Mouse (Mus musculus) gonadal fat pad, adult 2 months (tissue): ENCODE measurements around the gene Sumo1. TPM values are rescaled to one million over a fixed set of nuclear protein-coding genes. Genes with fewer than 3 reads are reported as not detected.
A peak's percentile ranks its signal among the peaks of the same experiment; 100 is the strongest.
"Not testable (repeated sequence)": the region's sequence is repeated elsewhere in the genome, so short reads cannot be mapped to it uniquely, and the experiment has no call there.

Experiments
- DNase-seq: peaks from one replicate; pipeline ENCODE4 v3.0.0-alpha.2; 2012; ENCODE audit warnings: low read depth
- polyA plus RNA-seq: library from polyadenylated mRNA; depleted of rRNA; stranded (reverse); fragments of >200 nt; gene quantifications from 2 replicates; pipeline ENCODE4 v1.2.3, GENCODE M21; 2012

Gene Sumo1
- polyA plus RNA-seq, 1 experiment = 22.6 TPM

DNA sequence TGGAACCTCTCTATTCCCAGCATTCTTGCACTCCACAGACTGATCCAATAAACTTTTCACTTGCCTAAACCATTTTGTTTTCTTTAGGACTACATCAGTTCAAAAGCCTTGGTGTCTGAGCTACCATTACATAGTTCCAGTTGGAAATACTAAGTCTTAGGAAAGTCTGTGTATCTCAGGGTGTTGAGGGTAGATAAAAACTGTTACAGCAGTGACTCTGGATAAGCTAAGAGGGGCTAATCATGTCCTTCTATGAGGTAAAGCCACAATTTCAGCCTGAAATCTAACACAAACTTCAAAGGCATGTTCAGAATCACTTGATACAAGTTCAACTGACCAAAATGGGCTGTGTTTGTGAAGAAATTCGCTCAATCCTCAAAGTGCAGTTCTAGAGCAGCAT, 34.3 kb downstream of the Sumo1 start:
- no peak for DNase-seq

DNA sequence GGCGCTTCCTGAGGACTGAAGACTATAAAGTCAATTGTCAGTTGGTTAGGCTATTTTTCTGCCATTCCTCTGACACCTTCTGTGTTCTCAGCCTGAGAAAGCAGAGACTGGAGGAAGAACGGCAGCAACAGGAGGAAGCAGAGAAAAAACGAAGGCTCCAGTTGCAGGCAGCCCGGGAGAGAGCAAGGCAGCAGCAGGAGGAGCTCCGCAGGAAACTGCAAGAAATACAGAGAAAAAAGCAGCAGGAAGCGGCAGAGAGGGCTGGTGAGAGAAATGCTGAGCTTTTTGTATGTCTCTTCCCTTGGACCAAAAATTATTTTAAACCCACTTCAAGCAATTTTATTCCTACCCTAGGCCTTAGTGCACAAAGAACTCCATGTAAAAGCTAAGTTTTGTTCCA, 37.6 kb downstream of the Sumo1 start:
- DNase-seq = no peak

DNA sequence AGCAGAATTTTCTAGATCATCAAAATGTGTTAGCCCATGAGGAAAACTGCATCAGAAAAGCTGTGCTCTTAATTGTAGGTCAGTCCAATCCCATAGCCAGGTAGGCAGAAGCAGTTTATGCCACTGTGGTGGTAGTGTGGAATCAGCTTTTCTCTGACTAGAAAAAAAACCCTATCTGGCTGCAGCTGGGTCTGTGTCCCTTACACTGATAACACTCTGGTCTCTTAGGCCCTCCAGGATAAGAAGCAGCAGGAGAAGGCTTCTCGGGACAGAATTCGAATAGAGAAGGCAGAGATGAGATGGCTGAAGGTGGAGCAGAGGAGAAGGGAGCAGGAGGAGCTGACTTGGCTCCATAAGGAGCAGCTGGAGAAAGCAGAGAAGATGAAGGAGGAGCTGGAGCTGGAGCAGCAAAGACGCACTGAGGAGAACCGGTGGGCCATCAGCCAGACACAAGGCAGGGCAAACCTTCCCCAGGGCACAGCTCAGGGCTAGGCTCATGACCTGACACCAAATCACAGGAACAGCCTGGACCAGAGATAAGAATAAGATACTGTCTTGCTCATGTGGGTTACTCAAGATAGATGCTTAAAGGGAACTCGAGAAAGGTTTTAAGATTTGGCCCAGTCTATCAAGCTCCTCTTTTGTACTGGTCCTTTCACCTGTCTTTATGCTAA, 38.5 kb downstream of the Sumo1 start:
- no peak for DNase-seq

DNA sequence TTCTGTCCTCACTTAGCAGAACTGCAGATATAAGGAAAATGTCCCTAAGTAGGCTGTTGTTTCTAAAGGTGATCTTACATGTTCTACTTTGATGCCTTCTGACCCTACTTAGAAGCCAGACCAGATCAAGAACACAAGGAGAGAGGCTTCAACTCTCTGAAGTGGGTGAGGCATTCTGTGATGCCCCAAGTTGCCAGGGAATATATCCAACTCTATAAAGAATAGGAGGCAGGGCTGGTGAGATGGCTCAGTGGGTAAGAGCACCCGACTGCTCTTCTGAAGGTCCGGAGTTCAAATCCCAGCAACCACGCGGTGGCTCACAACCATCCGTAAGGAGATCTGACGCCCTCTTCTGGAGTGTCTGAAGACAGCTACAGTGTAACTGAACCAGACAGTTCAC, 40.3 kb downstream of the Sumo1 start:
- DNase-seq = not testable (repeated sequence)

DNA sequence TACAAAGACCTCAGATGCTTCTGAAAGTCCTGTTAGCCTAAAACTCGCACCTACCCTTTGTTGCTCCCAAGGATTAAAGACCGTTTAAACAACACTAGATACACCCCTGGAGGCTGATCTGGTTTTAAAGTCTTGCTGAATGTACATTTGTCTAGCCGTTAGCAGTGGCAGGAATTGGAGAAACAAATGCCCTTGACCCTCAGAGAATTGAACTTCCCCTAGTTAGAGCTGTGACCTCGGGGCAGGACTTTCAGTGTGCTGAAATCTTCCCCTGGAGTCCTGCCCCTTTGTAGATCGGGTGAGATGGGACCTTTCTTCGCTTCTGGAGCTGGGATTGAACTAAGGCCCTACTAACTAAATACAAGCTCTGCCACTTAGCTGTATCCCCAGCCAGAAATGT, 41.4 kb downstream of the Sumo1 start:
- DNase-seq = no peak

DNA sequence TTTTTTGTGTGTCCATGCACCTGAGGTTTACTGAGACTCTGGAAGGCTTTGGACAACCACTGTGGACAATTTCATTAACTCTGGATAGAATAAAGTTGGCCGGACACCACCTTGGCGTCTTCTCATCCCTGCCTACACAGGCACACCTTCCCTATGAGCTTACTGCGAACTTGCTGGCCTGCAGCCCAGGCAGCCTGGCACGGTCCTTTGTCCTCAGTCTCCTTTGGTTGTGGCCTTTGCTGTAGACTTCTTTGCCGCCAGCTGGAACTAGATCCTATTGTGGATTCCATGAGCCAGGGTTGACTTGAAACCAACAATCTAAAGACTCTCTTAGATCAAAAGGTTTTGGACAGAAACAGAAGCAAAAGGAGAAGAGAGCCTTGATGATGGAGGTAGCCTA, 45.2 kb downstream of the Sumo1 start:
- peak; percentile 26 for DNase-seq

DNA sequence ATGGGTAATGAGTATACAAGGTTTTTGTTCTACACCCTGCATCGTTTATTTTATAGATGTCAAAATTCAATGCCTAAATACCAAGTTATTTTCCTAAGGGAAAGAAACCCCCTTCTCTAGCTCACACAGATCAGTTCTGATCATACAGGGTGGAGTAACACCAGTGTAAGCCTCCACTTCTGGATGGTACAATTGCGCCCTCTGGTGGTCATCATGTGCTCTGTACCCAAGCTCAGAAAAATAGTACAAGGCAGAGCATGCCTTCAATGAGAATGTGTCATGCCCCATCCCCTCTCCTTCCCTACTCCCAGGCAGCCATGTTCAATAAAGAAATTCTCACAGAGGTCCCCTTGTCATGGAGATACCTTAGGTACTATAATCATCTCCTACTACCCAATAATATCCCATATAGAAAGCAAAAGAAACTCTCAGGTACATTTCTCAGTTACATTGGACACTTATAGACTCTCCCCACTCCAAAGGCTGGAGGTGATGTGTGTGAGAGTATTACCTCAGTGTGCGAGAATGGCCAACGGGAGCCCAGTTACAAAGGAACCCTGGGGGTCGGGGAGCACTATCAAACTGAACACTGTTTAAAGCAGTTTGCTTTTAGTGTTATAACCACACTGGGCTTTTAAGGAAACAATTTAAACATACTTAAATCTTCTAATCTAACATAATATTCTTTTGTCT, 47.2 kb downstream of the Sumo1 start:
- peak; percentile 13 for DNase-seq

DNA sequence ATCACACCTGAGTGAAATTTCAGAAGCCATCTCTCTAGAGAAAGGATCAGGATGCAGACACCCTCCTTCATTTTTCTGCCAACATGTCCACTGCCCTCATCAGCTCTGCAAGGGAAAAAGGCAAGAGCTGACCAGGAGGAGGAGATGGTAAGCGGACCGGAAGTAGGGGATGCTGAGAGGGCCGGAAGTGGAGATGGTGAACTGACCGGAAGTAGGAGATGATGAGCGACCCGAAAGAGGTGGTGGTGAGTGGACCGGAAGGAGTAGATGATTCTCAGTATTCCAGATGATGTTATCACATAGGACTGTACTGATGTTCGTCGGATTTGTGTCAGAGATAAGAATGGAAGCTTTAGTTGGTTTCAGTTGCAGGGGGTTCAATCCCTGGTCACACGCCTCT, 51.4 kb downstream of the Sumo1 start:
- no peak for DNase-seq

DNA sequence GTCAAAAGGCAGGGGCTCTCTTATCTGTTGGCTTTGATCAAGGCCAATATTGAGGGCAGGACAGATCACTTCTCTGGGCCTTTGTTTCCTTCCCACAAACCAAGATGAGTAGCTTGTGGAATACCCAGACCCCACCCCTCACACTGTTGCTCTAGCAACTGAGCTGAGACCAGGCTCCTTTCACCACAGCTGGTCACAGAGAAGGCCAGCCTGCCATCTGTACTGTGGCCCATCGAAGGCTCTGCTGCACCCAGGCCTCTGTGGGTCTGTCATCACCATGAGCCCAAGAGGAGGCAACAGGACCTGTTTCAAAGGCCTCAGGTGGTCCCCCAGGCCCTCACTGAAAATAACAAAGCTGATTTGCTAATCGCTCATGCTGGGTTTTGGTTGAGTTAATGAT, 55.6 kb downstream of the Sumo1 start:
- no peak for DNase-seq

DNA sequence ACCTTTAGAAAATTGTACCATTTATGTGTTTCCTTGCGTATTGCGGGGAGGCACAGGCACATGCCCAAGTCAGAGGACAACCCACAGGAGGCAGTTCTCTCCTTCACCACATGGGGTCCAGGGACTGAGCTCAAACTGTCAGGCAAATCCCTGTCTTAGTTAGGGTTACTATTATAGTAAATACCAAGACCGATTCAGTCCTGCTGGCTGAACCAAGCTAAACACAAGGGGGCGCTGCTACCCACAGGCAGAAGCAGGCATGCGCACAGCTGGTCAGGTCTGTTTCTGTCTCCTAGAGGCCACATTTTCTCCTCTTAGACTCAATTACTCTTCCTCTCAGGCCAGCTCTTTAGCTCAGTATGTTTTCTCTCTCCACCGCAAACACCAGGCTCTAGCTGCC, 56.8 kb downstream of the Sumo1 start:
- no peak for DNase-seq

DNA sequence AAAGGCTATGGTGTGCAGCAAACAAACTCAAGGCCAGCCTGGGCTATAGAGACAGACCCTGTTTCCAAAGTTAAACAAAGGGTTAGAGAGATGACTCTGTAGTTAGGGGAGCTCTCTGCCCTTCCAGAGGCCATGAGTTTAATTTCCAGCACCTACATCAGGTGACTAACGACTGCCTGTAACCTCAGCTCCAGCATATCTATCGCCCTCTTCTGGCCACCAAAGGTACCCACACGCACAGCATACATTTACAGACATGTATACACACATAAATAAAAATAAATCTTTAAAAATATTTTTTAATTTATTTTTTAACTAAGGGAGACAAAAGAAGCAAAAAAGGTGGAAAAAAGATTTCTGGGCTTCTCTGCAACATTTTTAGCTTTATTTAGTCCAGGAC, 59.7 kb downstream of the Sumo1 start:
- no peak for DNase-seq

DNA sequence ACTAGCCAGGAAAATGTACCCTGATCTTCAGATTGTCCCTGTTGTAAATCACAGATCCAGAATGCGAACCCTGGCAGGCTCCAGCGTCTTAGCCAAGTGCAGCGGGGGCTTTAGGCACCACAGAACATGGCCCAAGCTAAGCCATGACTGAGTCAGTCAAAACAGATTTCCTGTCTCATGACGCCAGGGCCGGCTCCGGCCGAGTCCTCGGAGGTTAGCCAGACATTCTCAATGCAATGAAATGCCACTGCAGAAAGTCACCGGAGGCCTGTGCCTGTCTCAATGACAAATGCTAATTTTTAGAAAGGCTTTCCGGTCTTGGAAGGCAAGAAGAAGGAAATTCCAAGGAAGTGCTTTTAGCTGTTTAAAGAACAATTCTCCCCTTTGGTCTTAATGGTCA, 60.7 kb downstream of the Sumo1 start:
- DNase-seq = no peak

DNA sequence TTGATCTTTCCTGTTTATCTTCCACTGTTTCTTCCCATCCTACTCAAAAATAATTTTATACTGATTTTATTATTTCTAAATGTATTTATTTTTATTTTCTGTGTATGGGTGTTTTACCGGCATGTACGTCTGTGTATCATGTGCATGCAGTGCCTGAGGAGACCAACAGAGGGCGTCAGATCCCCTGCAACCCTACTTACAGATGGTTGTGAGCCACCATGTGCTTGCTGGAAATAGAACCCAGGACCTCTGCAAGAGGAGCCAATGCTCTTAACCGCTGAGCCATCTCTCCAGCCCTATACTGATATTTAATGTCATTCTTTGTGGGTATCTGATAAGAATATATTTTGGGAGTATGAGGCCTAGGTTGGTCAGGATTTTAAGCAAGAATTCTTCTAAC, 61.2 kb downstream of the Sumo1 start:
- DNase-seq = no peak

DNA sequence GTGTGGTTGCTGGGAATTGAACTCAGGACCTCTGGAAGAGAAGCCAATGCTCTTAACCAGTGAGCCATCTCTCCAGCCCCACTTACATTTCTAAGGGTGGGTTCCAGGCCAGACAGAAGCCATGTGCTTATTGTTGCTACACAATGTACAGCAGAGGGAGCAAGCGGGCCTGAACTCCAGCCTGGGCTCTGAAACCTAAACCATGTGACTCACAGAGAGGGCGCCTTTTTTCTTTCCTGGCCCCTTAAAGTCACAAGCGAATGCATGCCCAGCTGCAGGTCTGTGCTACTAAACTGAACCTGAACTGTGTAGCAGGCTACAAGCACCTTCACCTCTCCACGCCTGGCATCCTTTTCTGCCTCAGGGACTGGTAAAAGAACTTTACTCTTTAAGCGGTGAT, 61.7 kb downstream of the Sumo1 start:
- DNase-seq = no peak

DNA sequence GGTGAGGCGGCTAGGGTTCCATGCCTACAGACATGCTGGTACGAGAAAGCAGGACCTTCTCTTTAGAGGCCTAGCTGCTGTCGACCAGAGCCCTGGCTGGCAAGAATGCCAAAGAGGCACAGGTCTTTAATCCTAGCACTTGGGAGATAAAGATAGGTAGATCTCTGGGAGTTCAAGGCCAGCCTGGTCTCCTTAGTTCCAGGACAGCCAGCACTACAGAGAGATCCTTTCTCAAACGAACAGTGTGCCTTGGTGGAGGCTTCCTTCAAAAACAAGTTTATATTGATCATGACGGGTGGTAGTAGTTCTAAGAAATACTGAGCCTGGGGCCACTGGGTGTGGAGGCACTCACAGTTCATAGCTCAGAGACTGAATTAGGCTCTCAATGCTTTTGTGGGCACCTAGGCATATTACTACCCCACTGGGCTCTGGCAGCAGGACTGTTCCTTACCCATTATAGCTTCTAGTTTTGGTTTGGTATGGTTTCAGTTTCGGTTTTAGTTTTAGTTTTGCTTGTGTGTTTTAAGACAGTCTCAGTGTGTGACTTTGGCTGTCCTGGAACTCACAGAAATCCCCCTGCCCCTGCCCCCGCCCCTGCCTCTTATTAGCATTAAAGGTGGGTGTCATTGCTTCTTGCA, 62.4 kb downstream of the Sumo1 start:
- no peak for DNase-seq

DNA sequence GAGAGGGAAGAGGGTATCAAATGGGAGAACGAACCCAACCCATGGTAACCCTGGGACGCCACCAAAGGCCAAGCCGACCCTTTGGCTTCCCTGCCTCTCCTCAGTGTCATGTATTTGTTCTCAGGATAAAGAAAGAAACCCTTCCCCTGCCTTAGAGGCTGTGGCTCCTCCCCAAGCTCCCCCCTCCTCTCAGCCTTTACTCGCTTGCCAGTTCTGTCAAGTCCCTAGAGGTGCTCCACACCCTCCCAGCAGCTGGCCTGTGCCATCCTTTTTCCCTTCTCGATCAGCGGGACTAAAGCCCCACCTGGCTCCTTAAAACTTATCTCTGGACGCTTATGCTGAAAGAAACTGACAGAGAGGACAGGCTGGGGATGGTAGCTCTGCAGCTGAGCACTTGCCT, 63.6 kb downstream of the Sumo1 start:
- DNase-seq = no peak

DNA sequence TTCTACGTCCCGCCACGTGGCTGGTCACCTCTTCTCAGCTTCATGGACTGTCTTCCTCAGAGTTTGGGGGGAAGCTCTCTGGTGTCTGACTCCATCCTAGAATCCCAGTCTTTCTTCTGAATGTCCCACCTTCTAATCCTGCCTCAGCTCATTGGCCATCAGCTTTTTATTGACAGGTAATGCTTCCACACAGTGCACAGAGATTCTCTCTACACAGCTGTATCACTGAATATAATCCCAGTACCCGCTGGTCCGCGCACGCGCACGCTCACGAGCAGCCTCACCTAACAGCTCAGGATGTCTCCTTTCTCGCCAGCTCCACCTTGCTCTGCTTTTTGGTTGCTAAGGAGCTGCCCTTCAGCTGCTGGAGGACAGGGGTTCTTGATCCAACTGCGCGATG, 64.2 kb downstream of the Sumo1 start:
- DNase-seq = no peak

DNA sequence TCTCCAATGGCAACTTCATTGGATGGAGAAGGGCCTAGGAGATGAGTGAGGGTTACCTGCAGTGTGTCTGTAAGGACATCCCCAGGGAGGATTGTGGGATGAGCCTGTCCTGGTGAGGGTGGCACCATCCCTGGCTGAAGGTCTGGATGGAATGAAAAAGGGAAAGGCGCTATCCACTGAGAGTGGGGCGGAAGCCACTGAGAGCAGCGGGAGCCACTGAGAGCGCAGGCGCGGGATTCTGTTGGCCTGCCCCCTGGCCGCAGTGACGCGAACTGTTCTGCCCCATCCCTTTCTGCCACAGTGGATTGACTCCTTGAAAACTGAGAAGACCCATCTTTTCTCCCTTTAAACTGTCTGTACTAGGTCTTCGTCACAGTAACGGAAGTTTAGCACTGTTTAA, 66.7 kb downstream of the Sumo1 start:
- no peak for DNase-seq

DNA sequence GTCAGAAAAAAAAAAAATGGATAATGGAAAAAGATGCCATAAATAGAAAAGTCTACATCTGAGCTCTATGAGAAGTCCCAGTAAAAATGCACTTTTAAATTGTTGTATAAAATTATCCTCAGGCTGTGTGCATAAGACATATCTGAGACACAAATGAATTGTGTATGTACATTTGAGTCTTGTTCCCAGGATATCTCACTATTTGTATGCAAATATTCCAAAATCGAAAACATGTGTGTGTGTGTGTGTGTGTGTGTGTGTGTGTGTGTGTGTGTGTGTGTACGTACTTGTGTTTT, 67.3 kb downstream of the Sumo1 start:
- no peak for DNase-seq

DNA sequence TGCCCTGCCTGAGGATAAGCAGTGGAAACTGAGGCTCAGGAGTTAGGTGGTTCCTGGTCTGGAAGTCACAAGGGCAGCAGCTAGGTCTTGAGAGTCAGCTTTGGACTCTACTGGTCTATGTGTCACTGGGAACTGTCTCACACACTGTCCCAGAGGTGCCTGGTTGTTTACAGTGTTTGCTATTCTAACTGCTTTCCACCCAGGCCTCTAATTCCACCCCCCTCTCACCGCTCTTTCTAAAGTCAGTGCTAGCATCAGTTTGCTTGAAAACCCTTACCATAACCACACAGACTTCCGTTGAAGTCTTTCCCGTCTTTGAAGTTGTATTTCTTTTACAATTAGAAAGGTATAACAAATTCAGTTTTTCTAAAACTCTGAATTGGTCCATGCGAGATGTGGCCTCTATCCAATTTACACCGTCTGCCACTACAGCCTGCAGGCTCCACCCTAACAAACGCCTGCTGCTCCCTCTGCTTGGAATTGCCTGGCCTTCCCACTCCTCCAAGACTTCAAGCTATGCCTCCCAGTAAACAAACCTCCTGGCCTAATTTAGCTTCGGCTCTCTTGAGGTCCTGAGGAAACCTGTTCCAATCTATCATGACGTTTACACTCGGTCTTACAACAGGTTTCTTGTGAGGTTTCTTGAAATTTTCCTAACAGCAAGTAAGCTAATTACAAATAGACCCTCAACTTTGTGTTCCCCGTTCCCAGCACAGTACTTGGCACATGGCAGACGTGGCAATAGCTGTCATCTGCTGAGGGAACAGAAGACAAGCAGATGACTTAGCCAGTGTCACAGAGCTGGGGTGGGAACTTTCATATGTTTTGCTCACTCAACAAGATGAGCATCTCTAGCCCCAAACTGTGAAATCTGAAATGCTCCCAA, 67.9 kb downstream of the Sumo1 start:
- DNase-seq = no peak

DNA sequence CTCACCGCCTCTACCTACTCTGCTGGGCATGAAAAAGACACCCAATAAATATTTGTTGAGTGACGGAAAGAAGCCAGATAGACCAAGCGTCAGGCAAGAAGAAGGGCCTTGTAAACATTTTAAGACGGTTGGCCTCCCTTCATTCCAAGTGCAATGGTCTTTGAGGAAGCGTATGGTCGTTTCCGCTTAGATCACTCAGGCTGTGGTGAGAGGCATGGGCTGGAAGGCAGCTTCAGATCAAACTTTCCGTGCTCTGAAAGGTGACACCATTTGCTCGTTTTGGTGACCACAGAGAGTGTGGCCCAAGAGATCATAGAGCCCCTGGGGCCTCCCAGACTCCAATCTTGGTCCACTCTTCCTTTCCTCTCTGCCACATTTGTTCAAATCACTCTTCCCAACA, 75.0 kb downstream of the Sumo1 start:
- DNase-seq = no peak

DNA sequence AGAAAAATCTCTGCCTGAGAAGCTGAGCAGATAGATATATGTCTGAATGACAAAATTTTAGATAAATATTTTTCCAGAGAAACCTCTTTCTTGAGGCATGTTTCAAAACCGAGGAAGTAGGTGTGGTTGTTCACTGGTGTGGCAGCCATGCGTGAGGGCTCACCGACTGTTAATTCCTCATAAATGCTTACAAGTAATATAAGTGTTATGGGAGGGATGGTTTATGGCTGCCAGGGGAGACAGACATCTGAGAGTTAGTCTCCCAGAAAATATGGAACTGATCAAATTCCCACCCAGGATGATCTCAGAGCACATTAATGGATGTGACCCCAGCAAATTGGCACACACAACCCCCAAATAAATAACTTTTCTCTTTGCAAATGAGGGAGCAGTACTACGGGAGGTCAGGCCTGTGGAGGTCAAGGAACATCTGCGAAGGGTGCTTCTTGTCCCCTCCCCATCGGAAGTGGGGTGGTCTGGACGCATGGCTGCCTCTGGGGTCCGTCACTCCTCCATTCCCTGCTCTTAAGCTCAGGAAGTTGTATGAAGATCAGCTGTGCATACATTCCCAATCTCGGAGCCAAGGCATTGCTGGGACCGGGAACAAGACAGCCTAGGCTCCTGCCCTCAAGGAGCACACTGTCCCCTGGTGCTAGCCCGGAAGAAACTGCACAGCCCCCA, 75.9 kb downstream of the Sumo1 start:
- no peak for DNase-seq
